Mouse (Mus musculus) testis, postnatal 10 days (tissue): ENCODE data around the gene Cep95.

Experiments used
- DNase-seq: peaks from one replicate; pipeline ENCODE4 v3.0.0; 2021; ENCODE audit warnings: low spot score

Cep95 gene

GRCm38 (mm10) chr11:106814601-106815320 lies 25.7 kb downstream of the Cep95 start:
- DNase-seq = no peak

- DNase-seq = no peak
Measured at GRCm38 (mm10) chr11:106815331-106815730, 26.3 kb downstream of the Cep95 start.

GRCm38 (mm10) chr11:106815761-106816160 lies 26.7 kb downstream of the Cep95 start:
- no peak for DNase-seq

- no peak for DNase-seq
Measured at GRCm38 (mm10) chr11:106816316-106816715, 27.3 kb downstream of the Cep95 start.

- no peak for DNase-seq
Measured at GRCm38 (mm10) chr11:106817156-106817555, 28.1 kb downstream of the Cep95 start.

GRCm38 (mm10) chr11:106817808-106818207 lies 28.8 kb downstream of the Cep95 start:
- DNase-seq = no peak

GRCm38 (mm10) chr11:106818341-106818740 lies 29.3 kb downstream of the Cep95 start:
- no peak for DNase-seq

- no peak for DNase-seq
Measured at GRCm38 (mm10) chr11:106819595-106819994, 30.5 kb downstream of the Cep95 start.

GRCm38 (mm10) chr11:106820252-106820651 lies 31.2 kb downstream of the Cep95 start:
- DNase-seq = no peak

- DNase-seq = peak; percentile 56
Measured at GRCm38 (mm10) chr11:106820972-106821371, 31.9 kb downstream of the Cep95 start.

- DNase-seq = no peak
Measured at GRCm38 (mm10) chr11:106821397-106821796, 32.3 kb downstream of the Cep95 start.

- DNase-seq = no peak
Measured at GRCm38 (mm10) chr11:106822491-106822890, 33.4 kb downstream of the Cep95 start.

- no peak for DNase-seq
Measured at GRCm38 (mm10) chr11:106822911-106823310, 33.9 kb downstream of the Cep95 start.

- no peak for DNase-seq
Measured at GRCm38 (mm10) chr11:106823741-106824140, 34.7 kb downstream of the Cep95 start.

GRCm38 (mm10) chr11:106824403-106824802 lies 35.4 kb downstream of the Cep95 start:
- DNase-seq = no peak

GRCm38 (mm10) chr11:106828079-106828478 lies 39.0 kb downstream of the Cep95 start:
- DNase-seq = no peak

- no peak for DNase-seq
Measured at GRCm38 (mm10) chr11:106842002-106842401, 53.0 kb downstream of the Cep95 start.

- DNase-seq = no peak
Measured at GRCm38 (mm10) chr11:106851438-106851837, 62.4 kb downstream of the Cep95 start.
